Mouse (Mus musculus): Measurements from ENCODE around the gene Zfp719. TPM values are rescaled to one million over a fixed set of nuclear protein-coding genes. Genes with fewer than 3 reads are reported as not detected.
A peak's percentile ranks its signal among the peaks of the same experiment; 100 is the strongest.

Zfp719 gene
- total RNA-seq (2017) = 4.9 to 7.5 TPM (median 6.8 TPM) in 3 replicates

GRCm38 (mm10) chr7:43579440-43580171 lies at the start of gene Zfp719:
Gene Zfp719, plus strand, starts transcription at chr7:43579610.
- ATAC-seq (replicated peaks; ENCODE audit: insufficient number of reproducible peaks, low FRiP score, low TSS enrichment, poor library complexity, severe bottlenecking) = peak; percentile 99

GRCm38 (mm10) chr7:43530216-43530785 lies 49.1 kb upstream of the Zfp719 start:
- ATAC-seq (replicated peaks; ENCODE audit: insufficient number of reproducible peaks, low FRiP score, low TSS enrichment, poor library complexity, severe bottlenecking) = peak; percentile 78

- peak; percentile 64 for ATAC-seq (replicated peaks; ENCODE audit: insufficient number of reproducible peaks, low FRiP score, low TSS enrichment, poor library complexity, severe bottlenecking)
Observed at GRCm38 (mm10) chr7:43532936-43533505, 46.4 kb upstream of the Zfp719 start.

GRCm38 (mm10) chr7:43538524-43538923 lies 40.9 kb upstream of the Zfp719 start:
- ATAC-seq (replicated peaks; ENCODE audit: insufficient number of reproducible peaks, low FRiP score, low TSS enrichment, poor library complexity, severe bottlenecking) = peak; percentile 89

GRCm38 (mm10) chr7:43544225-43544977 lies 35.0 kb upstream of the Zfp719 start, which contains the start of gene Cd33:
Gene Cd33, minus strand, starts transcription at chr7:43544428.
- ATAC-seq (replicated peaks; ENCODE audit: insufficient number of reproducible peaks, low FRiP score, low TSS enrichment, poor library complexity, severe bottlenecking) = peak; percentile 84

GRCm38 (mm10) chr7:43545656-43546545 lies 33.5 kb upstream of the Zfp719 start:
- peak; percentile 60 for ATAC-seq (replicated peaks; ENCODE audit: insufficient number of reproducible peaks, low FRiP score, low TSS enrichment, poor library complexity, severe bottlenecking)

GRCm38 (mm10) chr7:43547666-43548065 lies 31.7 kb upstream of the Zfp719 start:
- ATAC-seq (replicated peaks; ENCODE audit: insufficient number of reproducible peaks, low FRiP score, low TSS enrichment, poor library complexity, severe bottlenecking) = no peak

- no peak for ATAC-seq (replicated peaks; ENCODE audit: insufficient number of reproducible peaks, low FRiP score, low TSS enrichment, poor library complexity, severe bottlenecking)
Observed at GRCm38 (mm10) chr7:43548206-43548605, 31.2 kb upstream of the Zfp719 start.

- ATAC-seq (replicated peaks; ENCODE audit: insufficient number of reproducible peaks, low FRiP score, low TSS enrichment, poor library complexity, severe bottlenecking) = peak; percentile 75
Observed at GRCm38 (mm10) chr7:43553153-43553552, 26.3 kb upstream of the Zfp719 start.

- ATAC-seq (replicated peaks; ENCODE audit: insufficient number of reproducible peaks, low FRiP score, low TSS enrichment, poor library complexity, severe bottlenecking) = no peak
Observed at GRCm38 (mm10) chr7:43554550-43554949, 24.9 kb upstream of the Zfp719 start.

GRCm38 (mm10) chr7:43555351-43555750 lies 24.1 kb upstream of the Zfp719 start:
- ATAC-seq (replicated peaks; ENCODE audit: insufficient number of reproducible peaks, low FRiP score, low TSS enrichment, poor library complexity, severe bottlenecking) = no peak

GRCm38 (mm10) chr7:43556901-43557300 lies 22.5 kb upstream of the Zfp719 start:
- no peak for ATAC-seq (replicated peaks; ENCODE audit: insufficient number of reproducible peaks, low FRiP score, low TSS enrichment, poor library complexity, severe bottlenecking)

- ATAC-seq (replicated peaks; ENCODE audit: insufficient number of reproducible peaks, low FRiP score, low TSS enrichment, poor library complexity, severe bottlenecking) = peak; percentile 83
Observed at GRCm38 (mm10) chr7:43562006-43562633, 17.3 kb upstream of the Zfp719 start, which contains the start of gene Zfp658. Gene Zfp658, plus strand, starts transcription at chr7:43562256.

- ATAC-seq (replicated peaks; ENCODE audit: insufficient number of reproducible peaks, low FRiP score, low TSS enrichment, poor library complexity, severe bottlenecking) = no peak; the same call in 1 of the 2 replicates
Observed at GRCm38 (mm10) chr7:43562651-43563070, 16.7 kb upstream of the Zfp719 start.

- peak; percentile 25; the same call in 1 of the 2 replicates for ATAC-seq (replicated peaks; ENCODE audit: insufficient number of reproducible peaks, low FRiP score, low TSS enrichment, poor library complexity, severe bottlenecking)
Observed at GRCm38 (mm10) chr7:43563300-43563699, 16.1 kb upstream of the Zfp719 start.

- no peak for ATAC-seq (replicated peaks; ENCODE audit: insufficient number of reproducible peaks, low FRiP score, low TSS enrichment, poor library complexity, severe bottlenecking)
Observed at GRCm38 (mm10) chr7:43571216-43571615, 8.2 kb upstream of the Zfp719 start.

GRCm38 (mm10) chr7:43580526-43580925 lies 1.1 kb downstream of the Zfp719 start:
- no peak for ATAC-seq (replicated peaks; ENCODE audit: insufficient number of reproducible peaks, low FRiP score, low TSS enrichment, poor library complexity, severe bottlenecking)

GRCm38 (mm10) chr7:43584790-43585189 lies 5.4 kb downstream of the Zfp719 start:
- no peak for ATAC-seq (replicated peaks; ENCODE audit: insufficient number of reproducible peaks, low FRiP score, low TSS enrichment, poor library complexity, severe bottlenecking)
